Mouse (Mus musculus) MN1 (cell line): Measurements from ENCODE around the gene Fam213a.
"Not testable (repeated sequence)": the region's sequence is repeated elsewhere in the genome, so short reads cannot be mapped to it uniquely, and the experiment has no call there.

Experiments used
- DNase-seq: peaks from one replicate; pipeline ENCODE4 v3.0.0-alpha.2; 2016; ENCODE audit warnings: low spot score

Fam213a gene

GRCm38 (mm10) chr14:41013630-41014613, at the start of gene Fam213a:
Fam213a (minus strand) TSS chr14:41013788.
- no peak for DNase-seq

- not testable (repeated sequence) for DNase-seq
Observed at GRCm38 (mm10) chr14:41053190-41053589, 39.6 kb upstream of the Fam213a start.

GRCm38 (mm10) chr14:41052481-41052880, 38.9 kb upstream of the Fam213a start:
- no peak for DNase-seq

- no peak for DNase-seq
Observed at GRCm38 (mm10) chr14:41050471-41050870, 36.9 kb upstream of the Fam213a start.

- DNase-seq = no peak
Observed at GRCm38 (mm10) chr14:41047402-41047801, 33.8 kb upstream of the Fam213a start.

GRCm38 (mm10) chr14:41035146-41035798, 21.7 kb upstream of the Fam213a start:
- DNase-seq = peak; percentile 25

GRCm38 (mm10) chr14:41033135-41034110, 19.8 kb upstream of the Fam213a start:
- DNase-seq = peak; percentile 48

GRCm38 (mm10) chr14:41030989-41031513, 17.5 kb upstream of the Fam213a start:
- DNase-seq = no peak

GRCm38 (mm10) chr14:41029303-41029702, 15.7 kb upstream of the Fam213a start:
- DNase-seq = no peak

- no peak for DNase-seq
Observed at GRCm38 (mm10) chr14:41025594-41026284, 12.2 kb upstream of the Fam213a start.

- DNase-seq = no peak
Observed at GRCm38 (mm10) chr14:41025087-41025486, 11.5 kb upstream of the Fam213a start.

- no peak for DNase-seq
Observed at GRCm38 (mm10) chr14:41021246-41021645, 7.7 kb upstream of the Fam213a start.

GRCm38 (mm10) chr14:41017460-41017859, 3.9 kb upstream of the Fam213a start:
- DNase-seq = no peak

- no peak for DNase-seq
Observed at GRCm38 (mm10) chr14:41014701-41015240, 1.2 kb upstream of the Fam213a start.

- DNase-seq = no peak
Observed at GRCm38 (mm10) chr14:41013143-41013542, 445 bp downstream of the Fam213a start.

- DNase-seq = no peak
Observed at GRCm38 (mm10) chr14:41011916-41012315, 1.7 kb downstream of the Fam213a start.

- DNase-seq = no peak
Observed at GRCm38 (mm10) chr14:41008138-41008537, 5.5 kb downstream of the Fam213a start.

GRCm38 (mm10) chr14:41007641-41008040, 5.9 kb downstream of the Fam213a start:
- DNase-seq = no peak

GRCm38 (mm10) chr14:41006899-41007298, 6.7 kb downstream of the Fam213a start:
- no peak for DNase-seq

GRCm38 (mm10) chr14:41006263-41006662, 7.3 kb downstream of the Fam213a start:
- no peak for DNase-seq

GRCm38 (mm10) chr14:41005716-41006115, 7.9 kb downstream of the Fam213a start:
- DNase-seq = no peak
